Mouse (Mus musculus) neural tube, embryonic 13.5 days (tissue): ENCODE measurements around the gene Zfyve28. TPM values are rescaled to one million over a fixed set of nuclear protein-coding genes. Genes with fewer than 3 reads are reported as not detected.
A peak's percentile ranks its signal among the peaks of the same experiment; 100 is the strongest.

Experiments
- ATAC-seq: fragments of 200-750 bp; cut with Nextera tagmentation; 2 replicates; pipeline ENCODE4 v1.8.0; 2017; ENCODE audit warnings: low read depth, mild to moderate bottlenecking, moderate TSS enrichment, moderate library complexity
- H3K27ac ChIP-seq: fragments of 300-500 bp; sonication (generic); replicated peaks from 2 replicates; pipeline ENCODE4 v1.5.1; 2015; ENCODE audit warnings: moderate library complexity, mild to moderate bottlenecking, inconsistent platforms
- H3K27me3 ChIP-seq: fragments of 300-500 bp; sonication (generic); 2 replicates; pipeline ENCODE4 v1.6.1; 2015; ENCODE audit warnings: mild to moderate bottlenecking, inconsistent platforms
- H3K36me3 ChIP-seq: fragments of 300-500 bp; sonication (generic); 2 replicates; pipeline ENCODE4 v1.6.1; 2015; ENCODE audit warnings: mild to moderate bottlenecking, inconsistent platforms
- H3K4me1 ChIP-seq: fragments of 300-500 bp; sonication (generic); replicated peaks from 2 replicates; pipeline ENCODE4 v1.6.1; 2015; ENCODE audit warnings: inconsistent platforms
- H3K4me2 ChIP-seq: fragments of 300-500 bp; sonication (generic); 2 replicates; pipeline ENCODE4 v1.6.1; 2015; ENCODE audit warnings: inconsistent platforms, mild to moderate bottlenecking, moderate library complexity
- H3K4me3 ChIP-seq: fragments of 300-500 bp; sonication (generic); 2 replicates; pipeline ENCODE4 v1.5.1; 2015; ENCODE audit warnings: mild to moderate bottlenecking, inconsistent platforms
- H3K9ac ChIP-seq: fragments of 300-500 bp; sonication (generic); 2 replicates; pipeline ENCODE4 v1.6.1; 2015; ENCODE audit warnings: moderate library complexity, mild to moderate bottlenecking, inconsistent platforms
- H3K9me3 ChIP-seq: fragments of 300-500 bp; sonication (generic); 2 replicates; pipeline ENCODE4 v1.6.1; 2016; ENCODE audit warnings: inconsistent platforms
- WGBS: fragments of 180-500 bp; shearing (Covaris S2); methylation state at CpG from one replicate; pipeline ENCODE4 v1.1.7; 2015; 5-methylcytosine and 5-hydroxymethylcytosine counted together
- polyA plus RNA-seq: library from polyadenylated mRNA; unstranded; fragments of >200 nt; fragmentation: Nextera tagmentation; extraction: Ambion mirVana; gene quantifications from 2 replicates; pipeline ENCODE4 v1.2.1, GENCODE M21; 2015

The Zfyve28 gene
- polyA plus RNA-seq: 5.6 and 6.9 TPM in 2 replicates

GRCm38 (mm10) chr5:34288154-34288716, at the start of gene Zfyve28, which contains the start of gene Cfap99:
Gene Zfyve28 (minus strand): TSS chr5:34288449.
Gene Cfap99 (plus strand): TSS chr5:34288600.
- Histone ChIP-seq H3K27ac (peak within 1 kb of the TSS; percentile 64; the same call in 1 of the 2 replicates), H3K4me2 (peak within 1 kb of the TSS; percentile 73), H3K27me3 (peaks cover 52% of the 10 kb centered on the region), H3K36me3 (no peaks in the 10 kb centered on the region), H3K4me1 (peaks cover 20% of the 10 kb centered on the region), H3K9ac (peak within 1 kb of the TSS; percentile 82), H3K9me3 (no peaks in the 10 kb centered on the region), H3K4me3 (peak within 1 kb of the TSS; percentile 70)
- WGBS: under 1% methylated on average over 73 of the region's 83 CpGs
- peak; percentile 99 for ATAC-seq

GRCm38 (mm10) chr5:34336775-34337450, 48.7 kb upstream of the Zfyve28 start:
- peaks cover 24% of the 10 kb centered on the region for H3K4me1 ChIP-seq
- peak overlapping the region; percentile 95 for H3K27ac ChIP-seq
- H3K9me3 ChIP-seq: no peaks in the 10 kb centered on the region
- H3K4me2 ChIP-seq: peak overlapping the region; percentile 91
- WGBS: under 1% methylated on average over 42 of the region's 42 CpGs
- H3K27me3 ChIP-seq: no peaks in the 10 kb centered on the region
- no peaks in the 10 kb centered on the region for H3K36me3 ChIP-seq
- ATAC-seq: peak; percentile 40
- H3K4me3 ChIP-seq: peak overlapping the region; percentile 99
- peak overlapping the region; percentile 98 for H3K9ac ChIP-seq

GRCm38 (mm10) chr5:34336097-34336774, 48.0 kb upstream of the Zfyve28 start, which contains the start of gene Rnf4:
Gene Rnf4 (plus strand): TSS chr5:34336289.
- Histone ChIP-seq H3K36me3 (no peaks in the 10 kb centered on the region), H3K27me3 (no peaks in the 10 kb centered on the region), H3K4me1 (peaks cover 24% of the 10 kb centered on the region), H3K4me2 (peak within 1 kb of the TSS; percentile 91), H3K27ac (peak within 1 kb of the TSS; percentile 95), H3K9ac (peak within 1 kb of the TSS; percentile 98), H3K4me3 (peak within 1 kb of the TSS; percentile 99), H3K9me3 (no peaks in the 10 kb centered on the region)
- peak; percentile 98 for ATAC-seq
- under 1% methylated on average over 67 of the region's 67 CpGs for WGBS

GRCm38 (mm10) chr5:34335539-34336096, 47.4 kb upstream of the Zfyve28 start:
- peak overlapping the region; percentile 83 for H3K9ac ChIP-seq
- H3K4me2 ChIP-seq: peak overlapping the region; percentile 85
- 2% methylated on average over 21 of the region's 21 CpGs for WGBS
- H3K27me3 ChIP-seq: no peaks in the 10 kb centered on the region
- H3K4me3 ChIP-seq: peak overlapping the region; percentile 99
- H3K27ac ChIP-seq: peak overlapping the region; percentile 90
- H3K36me3 ChIP-seq: no peaks in the 10 kb centered on the region
- no peaks in the 10 kb centered on the region for H3K9me3 ChIP-seq
- H3K4me1 ChIP-seq: peaks cover 24% of the 10 kb centered on the region
- peak; percentile 73 for ATAC-seq

GRCm38 (mm10) chr5:34334081-34334480, 45.8 kb upstream of the Zfyve28 start:
- H3K9me3 ChIP-seq: no peaks in the 10 kb centered on the region
- no peaks in the 10 kb centered on the region for H3K36me3 ChIP-seq
- H3K27ac ChIP-seq: no peak overlapping the region
- no peak for ATAC-seq
- no peaks in the 10 kb centered on the region for H3K27me3 ChIP-seq
- no peak overlapping the region for H3K9ac ChIP-seq
- no peak overlapping the region for H3K4me3 ChIP-seq
- WGBS: 89% methylated on average over 1 of the region's 1 CpGs
- H3K4me2 ChIP-seq: no peak overlapping the region
- H3K4me1 ChIP-seq: peaks cover 24% of the 10 kb centered on the region

- 81% methylated on average over 2 of the region's 2 CpGs for WGBS
- H3K4me1 ChIP-seq: peaks cover 14% of the 10 kb centered on the region
- no peak overlapping the region for H3K4me2 ChIP-seq
- H3K9ac ChIP-seq: no peak overlapping the region
- no peak for ATAC-seq
- no peak overlapping the region for H3K27ac ChIP-seq
- no peaks in the 10 kb centered on the region for H3K27me3 ChIP-seq
- H3K4me3 ChIP-seq: no peak overlapping the region
- H3K36me3 ChIP-seq: no peaks in the 10 kb centered on the region
- no peaks in the 10 kb centered on the region for H3K9me3 ChIP-seq
These were observed 41.9 kb upstream of the Zfyve28 start for GRCm38 (mm10) chr5:34330136-34330535.

GRCm38 (mm10) chr5:34326875-34327576, 38.8 kb upstream of the Zfyve28 start:
- Histone ChIP-seq H3K4me3 (peak overlapping the region; percentile 32), H3K27me3 (no peaks in the 10 kb centered on the region), H3K9ac (peak overlapping the region; percentile 63), H3K4me2 (peak overlapping the region; percentile 54), H3K9me3 (no peaks in the 10 kb centered on the region), H3K36me3 (no peaks in the 10 kb centered on the region), H3K4me1 (peaks cover 13% of the 10 kb centered on the region), H3K27ac (no peak overlapping the region)
- 17% methylated on average over 31 of the region's 31 CpGs for WGBS
- peak; percentile 76 for ATAC-seq

GRCm38 (mm10) chr5:34326249-34326691, 38.0 kb upstream of the Zfyve28 start:
- H3K4me3 ChIP-seq: no peak overlapping the region
- peak overlapping the region; percentile 63 for H3K9ac ChIP-seq
- H3K4me1 ChIP-seq: peaks cover 13% of the 10 kb centered on the region
- WGBS: 41% methylated on average over 4 of the region's 4 CpGs
- no peaks in the 10 kb centered on the region for H3K27me3 ChIP-seq
- no peak overlapping the region for H3K4me2 ChIP-seq
- H3K27ac ChIP-seq: no peak overlapping the region
- H3K9me3 ChIP-seq: no peaks in the 10 kb centered on the region
- no peaks in the 10 kb centered on the region for H3K36me3 ChIP-seq
- no peak for ATAC-seq

- H3K27me3 ChIP-seq: no peaks in the 10 kb centered on the region
- no peak for ATAC-seq
- no peak overlapping the region for H3K9ac ChIP-seq
- no peak overlapping the region for H3K4me3 ChIP-seq
- no peak overlapping the region for H3K4me2 ChIP-seq
- H3K9me3 ChIP-seq: no peaks in the 10 kb centered on the region
- peaks cover 13% of the 10 kb centered on the region for H3K4me1 ChIP-seq
- no peaks in the 10 kb centered on the region for H3K36me3 ChIP-seq
- H3K27ac ChIP-seq: no peak overlapping the region
These were observed 37.0 kb upstream of the Zfyve28 start for GRCm38 (mm10) chr5:34325286-34325685.

GRCm38 (mm10) chr5:34321236-34321635, 33.0 kb upstream of the Zfyve28 start:
- H3K4me2 ChIP-seq: no peak overlapping the region
- no peaks in the 10 kb centered on the region for H3K36me3 ChIP-seq
- H3K4me3 ChIP-seq: no peak overlapping the region
- no peak overlapping the region for H3K9ac ChIP-seq
- H3K9me3 ChIP-seq: no peaks in the 10 kb centered on the region
- WGBS: 91% methylated on average over 4 of the region's 4 CpGs
- no peak for ATAC-seq
- H3K4me1 ChIP-seq: peaks cover 2% of the 10 kb centered on the region; the same call in 1 of the 2 replicates
- no peaks in the 10 kb centered on the region for H3K27me3 ChIP-seq
- no peak overlapping the region for H3K27ac ChIP-seq

- WGBS: 68% methylated on average over 2 of the region's 2 CpGs
- no peaks in the 10 kb centered on the region for H3K4me1 ChIP-seq
- H3K9ac ChIP-seq: no peak overlapping the region
- H3K9me3 ChIP-seq: no peaks in the 10 kb centered on the region
- H3K27me3 ChIP-seq: no peaks in the 10 kb centered on the region
- no peak for ATAC-seq
- H3K36me3 ChIP-seq: no peaks in the 10 kb centered on the region
- H3K4me3 ChIP-seq: no peak overlapping the region
- no peak overlapping the region for H3K4me2 ChIP-seq
- H3K27ac ChIP-seq: no peak overlapping the region
These were observed 31.3 kb upstream of the Zfyve28 start for GRCm38 (mm10) chr5:34319491-34320034.
